Mouse (Mus musculus): ENCODE data around the gene Sez6l2. TPM values are rescaled to one million over a fixed set of nuclear protein-coding genes. Genes with fewer than 3 reads are reported as not detected.

Sez6l2 gene
- polyA plus RNA-seq, 1 experiment from 2014 or later: 68.9 TPM

DNA sequence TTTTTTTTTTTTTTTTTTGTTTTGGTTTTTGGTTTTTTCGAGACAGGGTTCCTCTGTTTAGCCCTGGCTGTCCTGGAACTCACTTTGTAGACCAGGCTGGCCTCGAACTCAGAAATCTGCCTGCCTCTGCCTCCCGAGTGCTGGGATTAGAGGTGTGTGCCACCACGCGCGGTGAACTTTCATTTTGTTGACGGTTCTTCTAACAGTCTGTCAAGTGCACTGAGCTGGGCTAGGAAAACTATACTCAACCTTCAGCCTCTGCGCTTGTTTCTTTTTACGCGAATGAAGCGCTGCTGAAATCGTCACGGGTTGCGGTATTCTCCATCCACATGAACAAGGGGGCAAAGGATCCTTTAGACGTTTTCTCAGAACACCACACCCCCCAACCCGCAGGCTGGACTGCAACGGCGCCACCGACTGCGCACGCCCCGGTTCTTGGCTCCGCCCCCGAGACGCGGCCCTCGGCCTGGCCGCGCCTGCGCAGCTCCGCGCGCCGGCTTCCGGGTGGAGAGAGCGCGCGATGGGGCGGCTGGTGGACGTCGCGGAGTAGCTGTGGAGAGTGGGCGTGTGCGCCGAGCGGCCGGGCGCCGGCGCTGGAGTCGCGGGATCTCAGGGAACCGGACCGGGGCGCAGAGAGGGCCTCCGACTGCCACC is 21.9 kb upstream of the Sez6l2 start, which contains the start of gene Kctd13:
TSS of gene Kctd13 (plus strand) at position 496 of the 654 bp plus-strand sequence.
- H3K4me2 ChIP-seq (replicated peaks): peak within 1 kb of the TSS; percentile 59
- H3K4me3 ChIP-seq (replicated peaks; ENCODE audit: low read length): peak within 1 kb of the TSS; percentile 84
- peaks cover 29% of the 10 kb centered on the region for H3K36me3 ChIP-seq (replicated peaks; ENCODE audit: control insufficient read depth, insufficient read depth)
- WGBS: 5% methylated on average over 44 of the region's 56 CpGs
- peak within 1 kb of the TSS; percentile 78 for H3K9ac ChIP-seq
- H3K9me3 ChIP-seq (ENCODE audit: control insufficient read depth, low read length): no peaks in the 10 kb centered on the region
- H3K27me3 ChIP-seq (ENCODE audit: control insufficient read depth, insufficient read depth, low read length): no peaks in the 10 kb centered on the region
- peak within 1 kb of the TSS; percentile 78 for H3K27ac ChIP-seq
- peak; percentile 93 for DNase-seq (ENCODE audit: low spot score)
- ATAC-seq (ENCODE audit: low FRiP score): peak; percentile 94
- H3K4me1 ChIP-seq (replicated peaks; ENCODE audit: control insufficient read depth, insufficient read depth, low read length): peaks cover 12% of the 10 kb centered on the region

DNA sequence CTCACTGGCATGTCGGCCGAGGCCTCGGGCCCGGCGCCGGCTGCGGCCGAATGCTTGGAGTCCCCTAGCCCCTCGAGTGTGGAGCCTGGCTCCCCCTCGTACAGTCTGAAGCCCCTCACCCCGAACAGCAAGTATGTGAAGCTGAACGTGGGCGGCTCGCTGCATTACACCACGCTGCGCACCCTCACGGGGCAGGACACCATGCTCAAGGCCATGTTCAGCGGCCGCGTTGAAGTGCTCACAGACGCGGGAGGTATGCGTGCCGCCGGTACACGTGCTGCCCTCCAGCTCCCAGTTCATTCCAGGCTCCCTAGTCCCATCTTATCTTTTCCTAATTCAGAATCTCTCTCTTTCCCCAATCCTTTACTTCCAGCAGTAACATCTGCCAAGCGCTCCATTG is 21.3 kb upstream of the Sez6l2 start:
- Histone ChIP-seq H3K36me3 (replicated peaks; ENCODE audit: control insufficient read depth, insufficient read depth) (peaks cover 32% of the 10 kb centered on the region), H3K9ac (peak overlapping the region; percentile 78), H3K4me2 (replicated peaks) (peak overlapping the region; percentile 59), H3K27ac (peak overlapping the region; percentile 78), H3K4me3 (replicated peaks; ENCODE audit: low read length) (peak overlapping the region; percentile 84), H3K9me3 (ENCODE audit: control insufficient read depth, low read length) (no peaks in the 10 kb centered on the region), H3K27me3 (ENCODE audit: control insufficient read depth, insufficient read depth, low read length) (no peaks in the 10 kb centered on the region), H3K4me1 (replicated peaks; ENCODE audit: control insufficient read depth, insufficient read depth, low read length) (peaks cover 12% of the 10 kb centered on the region)
- under 1% methylated on average over 19 of the region's 27 CpGs for WGBS
- no peak for DNase-seq (ENCODE audit: low spot score)
- peak; percentile 79 for ATAC-seq (ENCODE audit: low FRiP score)

DNA sequence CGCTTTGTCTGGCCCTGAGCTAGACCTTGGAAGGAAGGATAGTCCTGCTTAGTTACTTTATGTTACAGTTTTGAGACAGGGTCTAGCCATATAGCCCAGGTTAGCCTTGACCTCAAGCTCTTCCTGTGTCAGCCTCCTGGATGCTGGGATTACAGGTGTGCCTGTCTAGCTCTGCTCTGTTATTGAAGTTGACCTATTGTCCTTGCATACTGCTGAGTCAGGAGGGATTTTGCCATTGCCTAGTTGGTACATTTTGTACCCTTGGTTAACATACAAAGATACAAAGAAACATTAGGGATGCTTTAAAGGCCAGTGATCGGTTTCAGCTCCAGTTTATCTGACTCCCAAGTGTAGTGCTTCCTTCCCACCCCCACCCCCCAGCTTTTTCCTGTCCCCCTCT is 17.7 kb upstream of the Sez6l2 start:
- H3K4me1 ChIP-seq (replicated peaks; ENCODE audit: control insufficient read depth, insufficient read depth, low read length): peaks cover 12% of the 10 kb centered on the region
- WGBS: 93% methylated on average over 2 of the region's 2 CpGs
- ATAC-seq (ENCODE audit: low FRiP score) (no peak), DNase-seq (ENCODE audit: low spot score) (no peak)
- H3K4me2 ChIP-seq (replicated peaks): no peak overlapping the region
- H3K9me3 ChIP-seq (ENCODE audit: control insufficient read depth, low read length): no peaks in the 10 kb centered on the region
- H3K36me3 ChIP-seq (replicated peaks; ENCODE audit: control insufficient read depth, insufficient read depth): peaks cover 55% of the 10 kb centered on the region
- H3K9ac ChIP-seq: no peak overlapping the region
- no peak overlapping the region for H3K4me3 ChIP-seq (replicated peaks; ENCODE audit: low read length)
- H3K27ac ChIP-seq: no peak overlapping the region
- no peaks in the 10 kb centered on the region for H3K27me3 ChIP-seq (ENCODE audit: control insufficient read depth, insufficient read depth, low read length)

DNA sequence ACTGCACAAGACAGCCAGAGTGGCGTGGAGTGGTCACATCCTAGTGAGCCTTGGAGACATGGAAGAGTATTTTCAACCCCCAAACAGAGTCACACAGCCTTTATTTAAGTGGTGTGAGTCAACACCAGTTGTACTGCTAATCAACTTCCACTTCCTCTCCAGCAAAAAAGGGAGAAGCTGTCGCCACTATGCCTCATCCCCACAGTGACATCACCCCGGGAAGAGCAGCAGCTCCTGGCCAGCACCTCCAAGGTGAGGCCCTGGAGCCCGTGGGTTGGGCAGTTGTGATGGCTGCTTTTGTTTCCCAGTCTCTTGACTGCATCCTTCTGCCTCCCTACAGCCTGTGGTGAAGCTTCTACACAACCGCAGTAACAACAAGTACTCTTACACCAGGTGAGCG is 9.2 kb upstream of the Sez6l2 start:
- Histone ChIP-seq H3K27me3 (ENCODE audit: control insufficient read depth, insufficient read depth, low read length) (no peaks in the 10 kb centered on the region), H3K4me2 (replicated peaks) (no peak overlapping the region), H3K4me3 (replicated peaks; ENCODE audit: low read length) (no peak overlapping the region), H3K4me1 (replicated peaks; ENCODE audit: control insufficient read depth, insufficient read depth, low read length) (no peaks in the 10 kb centered on the region), H3K9ac (no peak overlapping the region), H3K27ac (no peak overlapping the region), H3K36me3 (replicated peaks; ENCODE audit: control insufficient read depth, insufficient read depth) (peaks cover 66% of the 10 kb centered on the region), H3K9me3 (ENCODE audit: control insufficient read depth, low read length) (no peaks in the 10 kb centered on the region)
- DNase-seq (ENCODE audit: low spot score): no peak
- 59% methylated on average over 6 of the region's 6 CpGs for WGBS
- no peak for ATAC-seq (ENCODE audit: low FRiP score)

DNA sequence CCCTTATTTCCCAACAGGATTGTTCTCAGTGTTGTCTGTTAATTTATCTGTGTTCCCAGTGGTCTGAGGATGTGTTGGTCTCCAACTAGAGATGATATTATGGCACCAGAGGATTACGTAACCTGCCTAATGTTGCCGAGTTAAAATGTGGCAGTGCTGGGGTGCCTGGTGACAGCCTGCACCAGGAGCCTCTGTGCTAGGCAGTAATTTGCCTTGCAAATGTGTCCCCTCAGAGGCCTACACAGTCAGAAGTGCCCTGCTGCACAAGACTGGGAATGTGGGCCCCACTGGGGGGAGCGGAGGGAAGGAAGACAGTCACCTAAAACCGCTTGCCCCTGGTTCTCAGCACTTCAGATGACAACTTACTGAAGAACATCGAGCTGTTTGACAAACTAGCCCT is 8.6 kb upstream of the Sez6l2 start:
- Histone ChIP-seq H3K4me1 (replicated peaks; ENCODE audit: control insufficient read depth, insufficient read depth, low read length) (no peaks in the 10 kb centered on the region), H3K27ac (no peak overlapping the region), H3K4me3 (replicated peaks; ENCODE audit: low read length) (no peak overlapping the region), H3K36me3 (replicated peaks; ENCODE audit: control insufficient read depth, insufficient read depth) (peaks cover 64% of the 10 kb centered on the region), H3K9ac (no peak overlapping the region), H3K9me3 (ENCODE audit: control insufficient read depth, low read length) (no peaks in the 10 kb centered on the region), H3K27me3 (ENCODE audit: control insufficient read depth, insufficient read depth, low read length) (no peaks in the 10 kb centered on the region), H3K4me2 (replicated peaks) (no peak overlapping the region)
- ATAC-seq (ENCODE audit: low FRiP score): no peak
- DNase-seq (ENCODE audit: low spot score): no peak
- WGBS: 47% methylated on average over 5 of the region's 5 CpGs

DNA sequence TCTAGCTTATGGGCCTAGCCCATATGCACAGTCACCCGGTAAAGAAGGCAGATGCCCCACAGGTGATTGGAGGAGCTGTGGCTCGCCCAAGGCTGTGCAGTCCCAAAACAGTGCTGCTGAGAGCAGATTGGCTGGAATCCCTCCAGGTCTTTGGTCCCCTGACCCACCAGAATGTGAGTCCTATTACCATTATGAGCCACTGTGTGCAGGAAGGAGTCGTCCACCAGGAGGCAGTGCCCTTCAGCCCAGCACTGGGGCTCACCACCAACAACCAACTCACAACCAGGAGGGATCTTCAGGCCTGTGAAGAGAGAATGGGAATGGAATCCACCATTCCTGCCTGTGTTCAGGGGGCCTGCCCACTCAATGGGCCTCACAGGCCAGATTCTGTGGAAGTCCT is 3.8 kb upstream of the Sez6l2 start:
- 45% methylated on average over 3 of the region's 3 CpGs for WGBS
- no peaks in the 10 kb centered on the region for H3K27me3 ChIP-seq (ENCODE audit: control insufficient read depth, insufficient read depth, low read length)
- no peaks in the 10 kb centered on the region for H3K9me3 ChIP-seq (ENCODE audit: control insufficient read depth, low read length)
- no peak overlapping the region for H3K27ac ChIP-seq
- no peak overlapping the region for H3K9ac ChIP-seq
- DNase-seq (ENCODE audit: low spot score): peak; percentile 39
- no peak overlapping the region for H3K4me3 ChIP-seq (replicated peaks; ENCODE audit: low read length)
- H3K4me1 ChIP-seq (replicated peaks; ENCODE audit: control insufficient read depth, insufficient read depth, low read length): peaks cover 23% of the 10 kb centered on the region
- peaks cover 51% of the 10 kb centered on the region for H3K36me3 ChIP-seq (replicated peaks; ENCODE audit: control insufficient read depth, insufficient read depth)
- no peak for ATAC-seq (ENCODE audit: low FRiP score)
- H3K4me2 ChIP-seq (replicated peaks): no peak overlapping the region

DNA sequence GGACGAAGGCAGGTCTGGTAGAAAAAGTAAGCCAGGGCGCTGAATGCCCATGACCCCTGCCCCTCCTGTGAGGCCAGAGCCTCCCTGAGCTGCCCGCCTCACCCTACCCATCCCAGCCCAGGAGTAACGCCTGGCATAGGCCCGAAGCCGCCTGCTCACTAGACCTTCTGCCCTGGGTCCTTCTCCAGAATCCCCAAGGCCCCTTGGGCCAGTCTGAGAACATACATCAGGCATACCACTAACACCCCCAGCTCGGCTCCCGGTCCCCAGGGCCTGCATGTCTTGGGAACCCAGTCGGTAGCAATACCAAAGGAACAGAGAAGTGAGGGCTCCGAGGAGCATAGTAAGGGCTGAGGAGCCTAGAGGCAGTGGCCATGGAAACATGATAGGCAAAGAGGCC is 1.7 kb upstream of the Sez6l2 start:
- Histone ChIP-seq H3K4me3 (replicated peaks; ENCODE audit: low read length) (peak overlapping the region; percentile 56), H3K4me2 (replicated peaks) (peak overlapping the region; percentile 94), H3K27me3 (ENCODE audit: control insufficient read depth, insufficient read depth, low read length) (no peaks in the 10 kb centered on the region), H3K27ac (peak overlapping the region; percentile 94), H3K9ac (peak overlapping the region; percentile 78), H3K9me3 (ENCODE audit: control insufficient read depth, low read length) (no peaks in the 10 kb centered on the region), H3K4me1 (replicated peaks; ENCODE audit: control insufficient read depth, insufficient read depth, low read length) (peaks cover 41% of the 10 kb centered on the region), H3K36me3 (replicated peaks; ENCODE audit: control insufficient read depth, insufficient read depth) (peaks cover 40% of the 10 kb centered on the region)
- DNase-seq (ENCODE audit: low spot score): no peak
- ATAC-seq (ENCODE audit: low FRiP score): no peak
- 73% methylated on average over 10 of the region's 10 CpGs for WGBS

DNA sequence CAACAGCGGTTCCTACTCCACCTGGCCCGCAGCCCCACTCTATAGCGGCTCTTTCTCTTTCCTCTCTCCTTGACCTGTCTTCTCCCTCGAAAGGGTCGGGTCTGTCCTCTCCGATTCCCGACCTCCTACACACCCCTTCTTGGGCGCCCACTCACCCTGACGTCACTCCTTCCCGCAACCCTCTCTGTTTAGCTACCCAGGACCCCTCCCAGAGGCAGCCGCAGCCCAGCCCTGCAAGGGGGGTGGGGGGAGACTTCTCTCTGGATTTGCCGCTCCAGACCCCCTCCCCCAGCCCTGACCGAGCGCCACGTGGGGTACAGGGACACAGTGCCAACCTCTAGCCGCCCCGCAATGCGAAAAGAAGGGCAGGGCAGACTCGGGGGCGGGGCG is 965 bp upstream of the Sez6l2 start, which contains the start of gene Asphd1:
TSS of gene Asphd1 (minus strand) at position 180 of the 390 bp plus-strand sequence.
- Histone ChIP-seq H3K27ac (peak within 1 kb of the TSS; percentile 94), H3K9ac (peak within 1 kb of the TSS; percentile 78), H3K27me3 (ENCODE audit: control insufficient read depth, insufficient read depth, low read length) (no peaks in the 10 kb centered on the region), H3K4me2 (replicated peaks) (peak within 1 kb of the TSS; percentile 94), H3K9me3 (ENCODE audit: control insufficient read depth, low read length) (no peaks in the 10 kb centered on the region), H3K4me3 (replicated peaks; ENCODE audit: low read length) (peak within 1 kb of the TSS; percentile 56), H3K4me1 (replicated peaks; ENCODE audit: control insufficient read depth, insufficient read depth, low read length) (peaks cover 41% of the 10 kb centered on the region), H3K36me3 (replicated peaks; ENCODE audit: control insufficient read depth, insufficient read depth) (peaks cover 40% of the 10 kb centered on the region)
- ATAC-seq (ENCODE audit: low FRiP score) (peak; percentile 65), DNase-seq (ENCODE audit: low spot score) (no peak)
- WGBS: under 1% methylated on average over 20 of the region's 21 CpGs

DNA sequence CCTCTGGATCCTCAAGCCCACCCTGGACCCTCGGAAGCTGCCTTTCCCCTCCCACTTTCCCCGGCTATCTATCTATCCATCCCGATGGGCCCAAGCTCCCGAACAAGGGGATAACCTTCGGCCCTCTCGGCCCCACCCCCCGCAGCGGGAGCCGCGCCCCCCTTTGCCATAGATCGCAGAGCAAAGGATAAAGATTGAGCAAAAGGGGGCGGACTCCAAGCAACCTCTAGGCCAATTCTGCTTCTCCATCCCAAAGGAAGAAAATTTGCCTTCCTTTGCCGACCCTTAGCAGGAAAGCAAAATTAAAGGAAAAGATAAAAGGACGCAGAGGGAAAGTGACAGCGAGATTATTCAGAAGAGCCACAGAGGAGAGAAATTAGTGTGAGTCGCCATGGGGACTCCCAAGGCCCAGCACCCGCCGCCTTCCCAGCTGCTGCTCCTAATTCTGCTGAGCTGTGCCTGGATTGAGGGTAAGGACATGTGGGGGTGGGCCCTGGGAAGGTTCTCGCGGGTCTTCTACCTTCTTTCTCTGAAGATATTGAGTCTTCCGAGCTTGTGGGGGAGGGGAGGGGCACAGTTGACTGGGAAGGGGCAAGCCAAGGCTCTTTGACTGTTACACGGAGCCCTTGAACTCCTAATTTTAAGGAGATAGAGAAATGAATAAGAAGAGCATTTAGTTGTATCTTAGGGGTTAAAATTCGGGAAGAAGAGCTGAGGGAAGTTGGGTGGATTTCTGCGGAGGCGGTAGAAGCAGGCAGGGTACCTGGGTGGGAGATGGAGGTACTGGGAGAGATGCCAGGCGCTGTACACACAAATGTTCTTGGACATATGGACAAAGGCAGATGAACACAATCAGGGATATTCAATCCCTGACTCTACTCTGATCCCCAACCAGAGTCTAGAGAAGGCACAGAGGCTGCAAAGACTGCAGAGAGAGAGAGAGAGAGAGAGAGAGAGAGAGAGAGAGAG is 568 bp downstream of the Sez6l2 start:
- Histone ChIP-seq H3K4me3 (replicated peaks; ENCODE audit: low read length) (peak overlapping the region; percentile 56), H3K4me1 (replicated peaks; ENCODE audit: control insufficient read depth, insufficient read depth, low read length) (peaks cover 41% of the 10 kb centered on the region), H3K36me3 (replicated peaks; ENCODE audit: control insufficient read depth, insufficient read depth) (peaks cover 36% of the 10 kb centered on the region), H3K9me3 (ENCODE audit: control insufficient read depth, low read length) (no peaks in the 10 kb centered on the region), H3K27me3 (ENCODE audit: control insufficient read depth, insufficient read depth, low read length) (no peaks in the 10 kb centered on the region), H3K27ac (peak overlapping the region; percentile 94), H3K4me2 (replicated peaks) (peak overlapping the region; percentile 94), H3K9ac (peak overlapping the region; percentile 78)
- WGBS: 3% methylated on average over 26 of the region's 26 CpGs
- DNase-seq (ENCODE audit: low spot score) (no peak), ATAC-seq (ENCODE audit: low FRiP score) (peak; percentile 1; the same call in 1 of the 2 replicates)

Measured in hindbrain, embryonic 14.5 days (tissue).